Mouse (Mus musculus) bone marrow, adult 2 months (tissue): ENCODE results near the gene Sipa1l1. TPM values are rescaled to one million over a fixed set of nuclear protein-coding genes. Genes with fewer than 3 reads are reported as not detected.

ENCODE experiments used
- H3K27ac ChIP-seq: fragments of 200-500 bp; 2 replicates; pipeline ENCODE4 v1.5.1; 2012; ENCODE audit warnings: low read depth, mild to moderate bottlenecking, control low read depth, inconsistent platforms, low read length; ENCODE audit not compliant: control insufficient read depth, poor library complexity, insufficient read depth
- H3K4me1 ChIP-seq: fragments of 200-500 bp; 2 replicates; pipeline ENCODE4 v1.6.1; 2011; ENCODE audit warnings: low read length; ENCODE audit not compliant: control insufficient read depth, insufficient read depth
- H3K4me3 ChIP-seq: fragments of 200-500 bp; replicated peaks from 2 replicates; pipeline ENCODE3; 2011; ENCODE audit warnings: mild to moderate bottlenecking, low read depth, low read length, control low read depth; ENCODE audit not compliant: control insufficient read depth
- CTCF ChIP-seq: fragments of 200-500 bp; IDR thresholded peaks from 2 replicates; pipeline ENCODE4 v1.5.1; 2011; ENCODE audit warnings: low read length, control low read depth; ENCODE audit not compliant: control insufficient read depth, insufficient read depth
- POLR2A ChIP-seq: fragments of 200-500 bp; IDR thresholded peaks from 2 replicates; pipeline ENCODE4 v1.6.1; 2011; ENCODE audit warnings: low read depth, mild to moderate bottlenecking, control low read depth, low read length, borderline replicate concordance; ENCODE audit not compliant: control insufficient read depth
- WGBS: fragments of 180-500 bp; shearing (Covaris S2); methylation state at CpG from one replicate; pipeline ENCODE4 v1.1.7; 2018; 5-methylcytosine and 5-hydroxymethylcytosine counted together
- polyA plus RNA-seq: library from polyadenylated mRNA; stranded (reverse); fragments of >200 nt; gene quantifications from 2 replicates; pipeline ENCODE4 v1.2.4, GENCODE M21; 2011; ENCODE audit warnings: low replicate concordance; ENCODE audit not compliant: missing spikeins, insufficient read depth, insufficient read length

Gene Sipa1l1
- polyA plus RNA-seq, 1 experiment: 13.5 TPM

GRCm38 (mm10) chr12:82388144-82388543 is 219.0 kb downstream of the Sipa1l1 start:
- Histone ChIP-seq H3K4me1 (peaks cover 8% of the 10 kb centered on the region), H3K4me3 (no peak overlapping the region), H3K27ac (no peak overlapping the region)
- TF ChIP-seq POLR2A (no peak), CTCF (no peak)

- Histone ChIP-seq H3K4me3 (no peak overlapping the region), H3K4me1 (peaks cover 12% of the 10 kb centered on the region; the same call in 1 of the 2 replicates), H3K27ac (no peak overlapping the region; the same call in 1 of the 2 replicates)
- TF ChIP-seq CTCF (no peak), POLR2A (no peak)
- WGBS: 13% methylated on average over 8 of the region's 8 CpGs
Measured at GRCm38 (mm10) chr12:82394118-82394861, 225.2 kb downstream of the Sipa1l1 start.

- Histone ChIP-seq H3K4me3 (no peak overlapping the region), H3K4me1 (peaks cover 12% of the 10 kb centered on the region; the same call in 1 of the 2 replicates), H3K27ac (no peak overlapping the region)
- WGBS: 55% methylated on average over 4 of the region's 4 CpGs
- TF ChIP-seq CTCF: no peak
- TF ChIP-seq POLR2A: no peak
Measured at GRCm38 (mm10) chr12:82395194-82395593, 226.1 kb downstream of the Sipa1l1 start.

GRCm38 (mm10) chr12:82397193-82397592 is 228.1 kb downstream of the Sipa1l1 start:
- WGBS: 87% methylated on average over 8 of the region's 8 CpGs
- Histone ChIP-seq H3K4me1 (peaks cover 9% of the 10 kb centered on the region; the same call in 1 of the 2 replicates), H3K27ac (no peak overlapping the region), H3K4me3 (no peak overlapping the region)
- TF ChIP-seq POLR2A: no peak
- TF ChIP-seq CTCF: no peak

GRCm38 (mm10) chr12:82397751-82398150 is 228.6 kb downstream of the Sipa1l1 start:
- H3K4me3 ChIP-seq: no peak overlapping the region
- WGBS: 86% methylated on average over 9 of the region's 9 CpGs
- TF ChIP-seq POLR2A (no peak), CTCF (no peak)
- no peak overlapping the region for H3K27ac ChIP-seq
- peaks cover 9% of the 10 kb centered on the region; the same call in 1 of the 2 replicates for H3K4me1 ChIP-seq

GRCm38 (mm10) chr12:82398926-82399325 is 229.8 kb downstream of the Sipa1l1 start:
- no peak overlapping the region for H3K27ac ChIP-seq
- WGBS: 87% methylated on average over 2 of the region's 2 CpGs
- peaks cover 5% of the 10 kb centered on the region; the same call in 1 of the 2 replicates for H3K4me1 ChIP-seq
- TF ChIP-seq POLR2A: no peak
- TF ChIP-seq CTCF: no peak
- H3K4me3 ChIP-seq: no peak overlapping the region

GRCm38 (mm10) chr12:82399971-82400720 is 231.0 kb downstream of the Sipa1l1 start:
- no peak overlapping the region for H3K27ac ChIP-seq
- WGBS: 84% methylated on average over 6 of the region's 6 CpGs
- TF ChIP-seq CTCF: no peak
- TF ChIP-seq POLR2A: no peak
- peaks cover 4% of the 10 kb centered on the region; the same call in 1 of the 2 replicates for H3K4me1 ChIP-seq
- no peak overlapping the region for H3K4me3 ChIP-seq

- no peak overlapping the region for H3K27ac ChIP-seq
- TF ChIP-seq POLR2A: no peak
- no peak for TF ChIP-seq CTCF
- peaks cover 4% of the 10 kb centered on the region; the same call in 1 of the 2 replicates for H3K4me1 ChIP-seq
- WGBS: 76% methylated on average over 7 of the region's 7 CpGs
- no peak overlapping the region for H3K4me3 ChIP-seq
Measured at GRCm38 (mm10) chr12:82400783-82401182, 231.7 kb downstream of the Sipa1l1 start.
